Mouse (Mus musculus): Measurements from ENCODE around the gene Olfr221. TPM values are rescaled to one million over a fixed set of nuclear protein-coding genes. Genes with fewer than 3 reads are reported as not detected.
A peak's percentile ranks its signal among the peaks of the same experiment; 100 is the strongest.

The Olfr221 gene
- polyA plus RNA-seq, 1 experiment from 2014 or later: not detected

- H3K4me1 ChIP-seq: no peaks in the 10 kb centered on the region
- no peaks in the 10 kb centered on the region for H3K27me3 ChIP-seq (replicated peaks)
- WGBS: 56% methylated on average over 17 of the region's 17 CpGs
- no peaks in the 10 kb centered on the region for H3K9me3 ChIP-seq (replicated peaks)
- no peak overlapping the region for H3K4me2 ChIP-seq
- peak; percentile 38; the same call in 1 of the 2 replicates for ATAC-seq (ENCODE audit: low FRiP score)
- H3K4me3 ChIP-seq (replicated peaks): no peak overlapping the region
- H3K27ac ChIP-seq (replicated peaks): no peak overlapping the region
- no peak overlapping the region for H3K9ac ChIP-seq (replicated peaks)
- peaks cover 90% of the 10 kb centered on the region for H3K36me3 ChIP-seq
These were observed 45.4 kb downstream of the Olfr221 start for GRCm38 (mm10) chr14:51996866-51997265.

- 93% methylated on average over 13 of the region's 13 CpGs for WGBS
- H3K4me2 ChIP-seq: no peak overlapping the region
- H3K9me3 ChIP-seq (replicated peaks): no peaks in the 10 kb centered on the region
- H3K4me3 ChIP-seq (replicated peaks): no peak overlapping the region
- H3K9ac ChIP-seq (replicated peaks): no peak overlapping the region
- no peak for ATAC-seq (ENCODE audit: low FRiP score)
- H3K36me3 ChIP-seq: peaks cover 92% of the 10 kb centered on the region
- no peak overlapping the region for H3K27ac ChIP-seq (replicated peaks)
- no peaks in the 10 kb centered on the region for H3K27me3 ChIP-seq (replicated peaks)
- H3K4me1 ChIP-seq: no peaks in the 10 kb centered on the region
These were observed 45.9 kb downstream of the Olfr221 start for GRCm38 (mm10) chr14:51996231-51996841.

GRCm38 (mm10) chr14:51995219-51995871 is 46.9 kb downstream of the Olfr221 start:
- Histone ChIP-seq H3K36me3 (peaks cover 95% of the 10 kb centered on the region), H3K4me2 (no peak overlapping the region), H3K27ac (replicated peaks) (no peak overlapping the region), H3K9ac (replicated peaks) (no peak overlapping the region), H3K27me3 (replicated peaks) (no peaks in the 10 kb centered on the region), H3K9me3 (replicated peaks) (no peaks in the 10 kb centered on the region), H3K4me1 (no peaks in the 10 kb centered on the region), H3K4me3 (replicated peaks) (no peak overlapping the region)
- WGBS: 89% methylated on average over 12 of the region's 12 CpGs
- no peak for ATAC-seq (ENCODE audit: low FRiP score)

- no peak overlapping the region for H3K4me3 ChIP-seq (replicated peaks)
- H3K36me3 ChIP-seq: peaks cover 95% of the 10 kb centered on the region
- H3K9ac ChIP-seq (replicated peaks): no peak overlapping the region
- H3K27ac ChIP-seq (replicated peaks): no peak overlapping the region
- no peak for ATAC-seq (ENCODE audit: low FRiP score)
- H3K9me3 ChIP-seq (replicated peaks): no peaks in the 10 kb centered on the region
- H3K4me2 ChIP-seq: no peak overlapping the region
- H3K27me3 ChIP-seq (replicated peaks): no peaks in the 10 kb centered on the region
- H3K4me1 ChIP-seq: peaks cover 7% of the 10 kb centered on the region
- WGBS: 92% methylated on average over 4 of the region's 4 CpGs
These were observed 47.8 kb downstream of the Olfr221 start for GRCm38 (mm10) chr14:51994453-51994852.

GRCm38 (mm10) chr14:51989461-51989970 is 52.7 kb downstream of the Olfr221 start:
- Histone ChIP-seq H3K4me1 (peaks cover 43% of the 10 kb centered on the region), H3K9me3 (replicated peaks) (no peaks in the 10 kb centered on the region), H3K4me3 (replicated peaks) (no peak overlapping the region), H3K27ac (replicated peaks) (no peak overlapping the region), H3K36me3 (peaks cover 70% of the 10 kb centered on the region), H3K4me2 (no peak overlapping the region), H3K9ac (replicated peaks) (peak overlapping the region; percentile 1; the same call in 1 of the 2 replicates), H3K27me3 (replicated peaks) (no peaks in the 10 kb centered on the region)
- 68% methylated on average over 12 of the region's 12 CpGs for WGBS
- no peak for ATAC-seq (ENCODE audit: low FRiP score)

- WGBS: 80% methylated on average over 12 of the region's 12 CpGs
- H3K27ac ChIP-seq (replicated peaks): no peak overlapping the region
- H3K27me3 ChIP-seq (replicated peaks): no peaks in the 10 kb centered on the region
- H3K9me3 ChIP-seq (replicated peaks): no peaks in the 10 kb centered on the region
- no peak for ATAC-seq (ENCODE audit: low FRiP score)
- peaks cover 63% of the 10 kb centered on the region for H3K36me3 ChIP-seq
- peaks cover 48% of the 10 kb centered on the region for H3K4me1 ChIP-seq
- H3K4me3 ChIP-seq (replicated peaks): no peak overlapping the region
- H3K9ac ChIP-seq (replicated peaks): no peak overlapping the region
- no peak overlapping the region for H3K4me2 ChIP-seq
These were observed 53.5 kb downstream of the Olfr221 start for GRCm38 (mm10) chr14:51988731-51989130.

GRCm38 (mm10) chr14:51987177-51987576 is 55.1 kb downstream of the Olfr221 start:
- H3K9me3 ChIP-seq (replicated peaks): no peaks in the 10 kb centered on the region
- 95% methylated on average over 6 of the region's 6 CpGs for WGBS
- peaks cover 49% of the 10 kb centered on the region for H3K36me3 ChIP-seq
- no peaks in the 10 kb centered on the region for H3K27me3 ChIP-seq (replicated peaks)
- H3K9ac ChIP-seq (replicated peaks): no peak overlapping the region
- H3K27ac ChIP-seq (replicated peaks): no peak overlapping the region
- peaks cover 54% of the 10 kb centered on the region for H3K4me1 ChIP-seq
- peak overlapping the region; percentile 93 for H3K4me2 ChIP-seq
- no peak for ATAC-seq (ENCODE audit: low FRiP score)
- H3K4me3 ChIP-seq (replicated peaks): no peak overlapping the region

GRCm38 (mm10) chr14:51986153-51986505 is 56.1 kb downstream of the Olfr221 start:
- H3K4me2 ChIP-seq: peak overlapping the region; percentile 93
- no peak for ATAC-seq (ENCODE audit: low FRiP score)

GRCm38 (mm10) chr14:51985301-51986152 is 56.7 kb downstream of the Olfr221 start:
- peaks cover 33% of the 10 kb centered on the region for H3K36me3 ChIP-seq
- H3K27ac ChIP-seq (replicated peaks): peak overlapping the region; percentile 91
- H3K4me3 ChIP-seq (replicated peaks): peak overlapping the region; percentile 73
- H3K9me3 ChIP-seq (replicated peaks): no peaks in the 10 kb centered on the region
- ATAC-seq (ENCODE audit: low FRiP score): peak; percentile 41
- peaks cover 54% of the 10 kb centered on the region for H3K4me1 ChIP-seq
- H3K27me3 ChIP-seq (replicated peaks): no peaks in the 10 kb centered on the region
- peak overlapping the region; percentile 87 for H3K9ac ChIP-seq (replicated peaks)
- WGBS: under 1% methylated on average over 27 of the region's 27 CpGs
- H3K4me2 ChIP-seq: peak overlapping the region; percentile 93

More at GRCm38 (mm10) chr14:51986153-51986505, 56.1 kb downstream of the Olfr221 start:
- H3K9ac ChIP-seq (replicated peaks): peak overlapping the region; percentile 87
- WGBS: 6% methylated on average over 7 of the region's 7 CpGs
- peaks cover 54% of the 10 kb centered on the region for H3K4me1 ChIP-seq
- H3K36me3 ChIP-seq: peaks cover 39% of the 10 kb centered on the region
- peak overlapping the region; percentile 91 for H3K27ac ChIP-seq (replicated peaks)
- H3K4me3 ChIP-seq (replicated peaks): peak overlapping the region; percentile 73
- no peaks in the 10 kb centered on the region for H3K27me3 ChIP-seq (replicated peaks)
- H3K9me3 ChIP-seq (replicated peaks): no peaks in the 10 kb centered on the region

- peak within 1 kb of the TSS; percentile 73 for H3K4me3 ChIP-seq (replicated peaks)
- WGBS: under 1% methylated on average over 64 of the region's 74 CpGs
These were observed 57.7 kb downstream of the Olfr221 start, which contains the start of gene Arhgef40 for GRCm38 (mm10) chr14:51984247-51985231. Gene Arhgef40 (plus strand): TSS chr14:51984719.

More at GRCm38 (mm10) chr14:51984247-51985231, 57.7 kb downstream of the Olfr221 start, which contains the start of gene Arhgef40:
- H3K27ac ChIP-seq (replicated peaks): peak within 1 kb of the TSS; percentile 91
- peak within 1 kb of the TSS; percentile 93 for H3K4me2 ChIP-seq
- peak within 1 kb of the TSS; percentile 87 for H3K9ac ChIP-seq (replicated peaks)
- H3K9me3 ChIP-seq (replicated peaks): no peaks in the 10 kb centered on the region
- H3K36me3 ChIP-seq: peaks cover 23% of the 10 kb centered on the region
- peaks cover 48% of the 10 kb centered on the region for H3K4me1 ChIP-seq
- no peaks in the 10 kb centered on the region for H3K27me3 ChIP-seq (replicated peaks)
- peak; percentile 93 for ATAC-seq (ENCODE audit: low FRiP score)
